Mouse (Mus musculus) midbrain, postnatal 0 days (tissue): ENCODE measurements around the gene Ano5. TPM values are rescaled to one million over a fixed set of nuclear protein-coding genes. Genes with fewer than 3 reads are reported as not detected.

ENCODE experiments used
- ATAC-seq: fragments of 200-750 bp; cut with Nextera tagmentation; 2 replicates; pipeline ENCODE4 v1.8.0; 2017; ENCODE audit warnings: moderate number of reproducible peaks, mild to moderate bottlenecking, moderate TSS enrichment, moderate library complexity; ENCODE audit not compliant: low FRiP score
- DNase-seq: peaks from one replicate; pipeline ENCODE4 v3.0.0-alpha.2; 2015; ENCODE audit warnings: low spot score
- H3K27ac ChIP-seq: fragments of 300-500 bp; sonication (generic); 2 replicates; pipeline ENCODE4 v1.5.1; 2014; ENCODE audit warnings: low read depth, mild to moderate bottlenecking, low read length, mixed read lengths
- H3K27me3 ChIP-seq: fragments of 300-500 bp; sonication (generic); 2 replicates; pipeline ENCODE4 v1.6.1; 2014; ENCODE audit warnings: low read length, control low read depth, mixed read lengths; ENCODE audit not compliant: insufficient read depth
- H3K36me3 ChIP-seq: fragments of 300-500 bp; sonication (generic); 2 replicates; pipeline ENCODE4 v1.6.1; 2014; ENCODE audit warnings: low read length, control low read depth, mixed read lengths; ENCODE audit not compliant: insufficient read depth
- H3K4me1 ChIP-seq: fragments of 300-500 bp; sonication (generic); 2 replicates; pipeline ENCODE4 v1.6.1; 2014; ENCODE audit warnings: mild to moderate bottlenecking, control low read depth, antibody characterized with exemption, low read length, mixed read lengths; ENCODE audit not compliant: insufficient read depth
- H3K4me2 ChIP-seq: fragments of 300-500 bp; sonication (generic); 2 replicates; pipeline ENCODE4 v1.6.1; 2014; ENCODE audit warnings: low read depth, mild to moderate bottlenecking, low read length, mixed read lengths; ENCODE audit not compliant: poor library complexity, severe bottlenecking
- H3K4me3 ChIP-seq: fragments of 300-500 bp; sonication (generic); 2 replicates; pipeline ENCODE4 v1.5.1; 2014; ENCODE audit warnings: low read depth, mild to moderate bottlenecking, low read length, moderate library complexity
- H3K9ac ChIP-seq: fragments of 300-500 bp; sonication (generic); replicated peaks from 2 replicates; pipeline ENCODE4 v1.6.1; 2014; ENCODE audit warnings: mild to moderate bottlenecking, low read length, moderate library complexity, mixed read lengths; ENCODE audit not compliant: poor library complexity, severe bottlenecking
- H3K9me3 ChIP-seq: fragments of 300-500 bp; sonication (generic); 2 replicates; pipeline ENCODE4 v1.6.1; 2016; ENCODE audit warnings: low read length, control low read depth
- CTCF ChIP-seq: IDR thresholded peaks from 2 replicates; pipeline ENCODE4 v1.5.1; 2016; ENCODE audit warnings: antibody characterized with exemption, mild to moderate bottlenecking
- WGBS: fragments of 180-500 bp; shearing (Covaris S2); extraction: QIAGEN DNeasy Blood & Tissue Kit; methylation state at CpG from one replicate; pipeline ENCODE4 v1.1.7; 2014; 5-methylcytosine and 5-hydroxymethylcytosine counted together
- polyA plus RNA-seq: library from polyadenylated mRNA; unstranded; fragments of >200 nt; fragmentation: Nextera tagmentation; extraction: Ambion mirVana; gene quantifications from 2 replicates; pipeline ENCODE4 v1.2.1, GENCODE M21; 2015
- total RNA-seq: library from RNA; depleted of rRNA; stranded (reverse); fragments of >200 nt; gene quantifications from 2 replicates; pipeline ENCODE4 v1.2.3, GENCODE M21; 2014; rRNA removed

The Ano5 gene
- 3.8 and 4.0 TPM in 2 replicates for total RNA-seq
- 1.5 and 1.9 TPM in 2 replicates for polyA plus RNA-seq

- no peaks in the 10 kb centered on the region for H3K4me1 ChIP-seq
- ATAC-seq (peak; percentile 73), DNase-seq (peak; percentile 58)
- peak within 1 kb of the TSS; percentile 66 for H3K4me2 ChIP-seq
- no peaks in the 10 kb centered on the region for H3K36me3 ChIP-seq
- peak; percentile 32 for TF ChIP-seq CTCF
- 0 out of 2 replicates have a peak within 1 kb of the TSS, but pooled peaks have one; percentile 34 for H3K27ac ChIP-seq
- H3K27me3 ChIP-seq = no peaks in the 10 kb centered on the region
- 2% methylated on average over 45 of the region's 45 CpGs for WGBS
- peak within 1 kb of the TSS; percentile 54 for H3K9ac ChIP-seq
- no peaks in the 10 kb centered on the region for H3K9me3 ChIP-seq
- H3K4me3 ChIP-seq = peak within 1 kb of the TSS; percentile 62
Measured at GRCm38 (mm10) chr7:51510671-51511651, at the start of gene Ano5. Ano5 (plus strand) TSS chr7:51511029.

GRCm38 (mm10) chr7:51499396-51499795, 11.4 kb upstream of the Ano5 start:
- H3K4me3 ChIP-seq = no peak overlapping the region
- WGBS = 43% methylated on average over 2 of the region's 2 CpGs
- H3K4me1 ChIP-seq = no peaks in the 10 kb centered on the region
- H3K27me3 ChIP-seq = no peaks in the 10 kb centered on the region
- H3K9ac ChIP-seq = no peak overlapping the region
- DNase-seq = peak; percentile 52
- H3K9me3 ChIP-seq = no peaks in the 10 kb centered on the region
- no peak overlapping the region for H3K4me2 ChIP-seq
- no peak for ATAC-seq
- peak; percentile 77 for TF ChIP-seq CTCF
- H3K27ac ChIP-seq = no peak overlapping the region
- H3K36me3 ChIP-seq = no peaks in the 10 kb centered on the region

- no peaks in the 10 kb centered on the region for H3K36me3 ChIP-seq
- 60% methylated on average over 2 of the region's 2 CpGs for WGBS
- no peak for TF ChIP-seq CTCF
- no peaks in the 10 kb centered on the region for H3K4me1 ChIP-seq
- no peak overlapping the region for H3K9ac ChIP-seq
- no peak overlapping the region for H3K27ac ChIP-seq
- no peak overlapping the region for H3K4me2 ChIP-seq
- H3K27me3 ChIP-seq = no peaks in the 10 kb centered on the region
- H3K4me3 ChIP-seq = no peak overlapping the region
- no peaks in the 10 kb centered on the region for H3K9me3 ChIP-seq
- ATAC-seq (no peak), DNase-seq (no peak)
Measured at GRCm38 (mm10) chr7:51503940-51504339, 6.9 kb upstream of the Ano5 start.

- Histone ChIP-seq H3K4me3 (peak overlapping the region; percentile 62), H3K4me1 (no peaks in the 10 kb centered on the region), H3K27me3 (no peaks in the 10 kb centered on the region), H3K4me2 (peak overlapping the region; percentile 66), H3K9ac (no peak overlapping the region), H3K27ac (no peak overlapping the region), H3K9me3 (no peaks in the 10 kb centered on the region), H3K36me3 (no peaks in the 10 kb centered on the region)
- no peak for TF ChIP-seq CTCF
- DNase-seq (no peak), ATAC-seq (no peak)
- WGBS = 85% methylated on average over 7 of the region's 7 CpGs
Measured at GRCm38 (mm10) chr7:51510147-51510546, 682 bp upstream of the Ano5 start.

- Histone ChIP-seq H3K27ac (no peak overlapping the region), H3K9me3 (no peaks in the 10 kb centered on the region), H3K4me2 (no peak overlapping the region), H3K4me1 (no peaks in the 10 kb centered on the region), H3K36me3 (no peaks in the 10 kb centered on the region), H3K9ac (no peak overlapping the region), H3K4me3 (no peak overlapping the region), H3K27me3 (no peaks in the 10 kb centered on the region)
- TF ChIP-seq CTCF = no peak
- ATAC-seq (no peak), DNase-seq (no peak)
Measured at GRCm38 (mm10) chr7:51539344-51539743, 28.5 kb downstream of the Ano5 start.

- no peak overlapping the region for H3K27ac ChIP-seq
- ATAC-seq (no peak), DNase-seq (peak; percentile 2)
- H3K4me3 ChIP-seq = no peak overlapping the region
- no peak overlapping the region for H3K9ac ChIP-seq
- peak; percentile 50 for TF ChIP-seq CTCF
- 65% methylated on average over 6 of the region's 6 CpGs for WGBS
- H3K36me3 ChIP-seq = no peaks in the 10 kb centered on the region
- H3K9me3 ChIP-seq = no peaks in the 10 kb centered on the region
- H3K27me3 ChIP-seq = no peaks in the 10 kb centered on the region
- H3K4me2 ChIP-seq = no peak overlapping the region
- no peaks in the 10 kb centered on the region for H3K4me1 ChIP-seq
Measured at GRCm38 (mm10) chr7:51540736-51541135, 29.9 kb downstream of the Ano5 start.
